Mouse (Mus musculus) bone marrow, adult 2 months (tissue): ENCODE measurements at regions not wholly inside any gene's neighbourhood (a gene's known extent, or its start where the extent isn't known, plus 50 kb on each side); places are given as distances from the start of the nearest gene placed in this dataset.

Source experiments
- CTCF ChIP-seq: fragments of 200-500 bp; IDR thresholded peaks from 2 replicates; pipeline ENCODE4 v1.5.1; 2011; ENCODE audit warnings: low read length, control low read depth; ENCODE audit not compliant: control insufficient read depth, insufficient read depth
- POLR2A ChIP-seq: fragments of 200-500 bp; IDR thresholded peaks from 2 replicates; pipeline ENCODE4 v1.6.1; 2011; ENCODE audit warnings: low read depth, mild to moderate bottlenecking, control low read depth, low read length, borderline replicate concordance; ENCODE audit not compliant: control insufficient read depth

DNA sequence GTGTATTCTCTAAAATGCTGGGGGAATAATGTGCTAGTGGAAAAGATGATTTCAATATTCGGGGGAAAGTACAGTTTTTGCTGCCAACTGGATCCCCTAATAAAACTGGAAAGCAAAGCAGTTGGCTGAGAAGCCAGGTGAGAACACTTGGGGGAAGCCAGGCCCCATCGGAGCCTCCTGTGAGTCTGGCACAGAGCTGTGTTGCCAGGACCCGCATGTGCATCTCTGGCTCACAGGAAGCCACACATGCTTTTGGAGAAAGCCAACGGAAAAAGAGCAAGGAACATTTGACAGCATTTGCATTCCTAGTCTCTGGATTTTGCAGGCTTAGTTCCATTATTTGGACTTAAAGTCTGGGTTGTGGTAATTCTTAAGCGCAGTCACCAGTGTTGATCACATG, 148.4 kb downstream of the Lurap1l start:
- TF ChIP-seq CTCF (no peak), POLR2A (no peak)
